Mouse (Mus musculus): ENCODE results near the gene Pm20d1.
"Not testable (repeated sequence)": the region's sequence is repeated elsewhere in the genome, so short reads cannot be mapped to it uniquely, and the experiment has no call there.

Gene Pm20d1

GRCm38 (mm10) chr1:131795171-131795570 lies 2.0 kb upstream of the Pm20d1 start:
- DNase-seq: no peak

DNA sequence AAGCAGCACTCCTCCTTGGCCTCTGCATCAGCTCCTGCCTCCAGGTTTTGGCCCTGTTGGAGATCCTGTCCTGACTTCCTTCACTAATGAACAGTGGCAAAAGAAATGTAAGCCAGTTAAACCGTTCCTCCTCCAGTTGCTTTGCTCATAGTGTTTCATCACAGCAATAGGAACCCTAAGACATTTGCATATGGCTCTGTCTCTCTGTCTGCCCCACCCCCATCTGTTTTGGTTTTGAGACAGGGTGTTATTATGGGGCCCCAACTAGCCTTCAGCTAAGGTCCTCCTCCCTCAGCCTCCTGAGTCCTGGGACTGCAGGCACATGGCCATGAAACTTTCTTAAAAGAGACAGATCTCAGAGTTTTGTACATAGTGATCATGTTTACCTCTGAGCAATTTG lies 2.8 kb downstream of the Pm20d1 start:
- DNase-seq: no peak

DNA sequence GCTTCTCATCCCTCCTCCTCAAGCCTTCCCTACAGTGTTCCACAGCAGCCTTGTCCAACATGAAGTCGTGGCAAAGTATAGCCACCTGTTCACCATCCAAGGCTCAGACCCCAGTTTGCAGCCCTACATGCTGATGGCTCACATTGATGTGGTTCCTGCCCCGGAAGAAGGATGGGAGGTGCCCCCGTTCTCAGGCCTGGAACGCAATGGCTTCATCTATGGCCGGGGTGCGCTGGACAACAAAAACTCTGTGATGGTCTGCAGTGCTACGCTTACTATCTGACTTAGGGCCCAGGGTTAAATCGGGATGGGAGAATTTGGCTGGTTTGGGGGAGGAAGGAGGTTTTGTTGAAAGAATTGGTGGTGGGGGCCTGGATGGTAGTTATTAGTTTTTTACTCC lies 3.9 kb downstream of the Pm20d1 start:
- no peak for DNase-seq

DNA sequence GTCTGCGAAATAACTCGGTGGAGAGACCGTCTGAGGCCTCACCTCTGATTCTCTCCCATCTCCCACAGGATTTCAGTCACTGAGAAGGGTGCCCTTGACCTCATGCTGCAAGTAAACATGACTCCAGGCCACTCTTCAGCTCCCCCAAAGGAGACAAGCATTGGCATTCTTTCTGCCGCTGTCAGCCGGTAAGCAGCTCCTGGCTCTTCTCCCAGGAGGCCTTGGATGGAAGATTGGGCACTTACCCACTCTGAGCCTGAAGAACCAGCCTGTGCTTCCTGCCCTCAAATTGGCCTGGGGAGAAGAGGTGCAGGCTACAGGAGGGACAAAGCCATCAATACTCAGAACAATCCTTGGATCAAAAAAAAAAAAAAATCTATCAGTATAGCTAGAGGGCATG lies 5.5 kb downstream of the Pm20d1 start:
- DNase-seq: no peak

GRCm38 (mm10) chr1:131804166-131804565 lies 7.0 kb downstream of the Pm20d1 start:
- DNase-seq: no peak

GRCm38 (mm10) chr1:131808986-131809385 lies 11.8 kb downstream of the Pm20d1 start:
- DNase-seq: no peak

GRCm38 (mm10) chr1:131809651-131810050 lies 12.5 kb downstream of the Pm20d1 start:
- DNase-seq: no peak

- DNase-seq: no peak
Measured at GRCm38 (mm10) chr1:131811393-131811792, 14.2 kb downstream of the Pm20d1 start.

DNA sequence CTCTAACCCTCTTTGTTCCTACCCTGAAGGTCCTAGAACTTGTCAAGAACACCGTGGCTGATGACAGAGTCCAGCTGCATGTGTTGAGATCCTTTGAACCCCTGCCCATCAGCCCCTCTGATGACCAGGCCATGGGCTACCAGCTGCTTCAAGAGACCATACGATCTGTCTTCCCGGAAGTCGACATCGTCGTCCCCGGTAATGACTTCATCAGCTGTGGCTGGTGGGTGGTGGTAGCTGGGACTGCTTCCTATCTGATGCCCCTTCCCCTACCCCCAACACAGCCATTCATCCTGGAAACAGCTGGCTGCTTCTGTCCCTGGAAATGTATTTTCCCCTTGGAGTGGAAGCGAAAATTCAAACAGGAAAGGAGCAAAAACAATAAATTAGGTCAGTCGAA lies 14.8 kb downstream of the Pm20d1 start:
- DNase-seq: no peak

GRCm38 (mm10) chr1:131812631-131813295 lies 15.6 kb downstream of the Pm20d1 start:
- DNase-seq: no peak

GRCm38 (mm10) chr1:131813731-131814130 lies 16.6 kb downstream of the Pm20d1 start:
- DNase-seq: no peak

DNA sequence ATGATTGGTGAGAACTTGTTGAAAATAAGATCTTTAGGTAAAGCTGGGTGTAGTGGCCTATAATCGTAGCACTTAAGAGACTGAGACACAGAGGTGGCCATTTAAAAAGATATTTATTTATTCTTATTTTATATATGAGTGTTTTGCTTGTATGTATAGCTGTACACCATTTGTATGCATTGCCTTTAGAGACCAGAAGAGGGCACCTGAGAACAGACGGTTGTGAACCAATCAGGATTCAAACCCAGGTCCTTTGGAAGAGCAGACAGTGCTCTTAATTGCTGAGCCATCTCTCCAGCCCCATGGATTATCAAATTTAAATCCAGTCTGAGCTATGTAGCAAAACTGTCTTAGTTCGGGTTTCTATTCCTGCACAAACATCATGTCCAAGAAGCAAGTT lies 17.0 kb downstream of the Pm20d1 start:
- no peak for DNase-seq

GRCm38 (mm10) chr1:131816886-131817285 lies 19.7 kb downstream of the Pm20d1 start:
- DNase-seq: no peak

GRCm38 (mm10) chr1:131820353-131820752 lies 23.2 kb downstream of the Pm20d1 start:
- not testable (repeated sequence) for DNase-seq

- no peak for DNase-seq
Measured at GRCm38 (mm10) chr1:131820887-131821328, 23.7 kb downstream of the Pm20d1 start.

GRCm38 (mm10) chr1:131822292-131822691 lies 25.1 kb downstream of the Pm20d1 start:
- DNase-seq: no peak

GRCm38 (mm10) chr1:131822856-131823492 lies 25.8 kb downstream of the Pm20d1 start:
- DNase-seq: no peak

DNA sequence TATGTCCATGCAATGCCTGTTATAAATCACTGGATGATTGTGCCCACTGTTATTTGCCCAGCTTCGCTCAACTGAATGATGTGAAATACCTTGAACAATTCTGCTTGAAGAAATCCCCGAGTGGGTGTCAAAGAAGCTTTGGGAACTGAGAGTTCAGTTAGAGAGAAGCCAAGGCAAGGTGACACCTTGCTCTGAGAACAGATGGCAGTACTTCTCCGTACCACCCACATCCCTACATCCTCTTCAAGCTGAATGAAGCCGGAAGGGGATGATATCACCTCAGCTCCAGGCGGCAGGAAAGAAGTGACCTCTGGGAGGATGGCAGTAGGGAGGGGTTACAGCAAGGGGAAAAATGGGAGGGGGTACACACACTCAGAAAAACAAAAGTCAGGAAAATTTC lies 26.4 kb downstream of the Pm20d1 start:
- DNase-seq: no peak

DNA sequence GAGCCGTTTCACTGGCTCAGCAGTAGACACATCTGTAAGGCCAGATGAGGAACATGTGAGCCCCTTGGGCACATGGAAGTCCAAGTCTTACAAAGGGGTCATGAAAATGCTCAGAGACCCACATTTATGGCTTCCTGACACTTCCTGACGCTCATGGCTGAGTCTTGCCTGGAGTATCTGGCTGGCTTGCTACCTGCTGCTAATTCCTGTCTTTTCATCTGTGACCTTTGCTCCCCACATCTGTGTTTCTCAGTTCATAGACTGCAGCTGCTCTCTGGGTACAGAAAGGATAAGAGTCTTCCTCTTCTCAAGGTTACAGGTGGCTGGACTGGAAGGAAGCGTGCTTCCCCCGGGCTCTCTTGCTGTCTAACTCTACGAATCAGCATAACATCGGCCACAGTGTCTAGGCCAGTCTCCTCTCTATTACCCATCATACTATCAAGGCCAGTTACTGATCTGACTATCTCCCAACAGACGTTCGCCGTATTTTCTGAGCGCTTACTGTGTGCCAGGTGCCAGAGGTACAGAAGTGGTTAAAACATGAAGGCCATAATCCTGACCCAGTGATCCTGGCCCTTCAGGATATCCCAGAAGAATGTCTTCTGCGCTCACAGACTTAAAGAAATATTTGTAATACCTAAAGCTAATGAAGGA lies 27.5 kb downstream of the Pm20d1 start:
- DNase-seq: no peak

- no peak for DNase-seq
Measured at GRCm38 (mm10) chr1:131827207-131827786, 30.1 kb downstream of the Pm20d1 start, which contains the start of gene Slc41a1. Gene Slc41a1 (plus strand): TSS chr1:131827493.

DNA sequence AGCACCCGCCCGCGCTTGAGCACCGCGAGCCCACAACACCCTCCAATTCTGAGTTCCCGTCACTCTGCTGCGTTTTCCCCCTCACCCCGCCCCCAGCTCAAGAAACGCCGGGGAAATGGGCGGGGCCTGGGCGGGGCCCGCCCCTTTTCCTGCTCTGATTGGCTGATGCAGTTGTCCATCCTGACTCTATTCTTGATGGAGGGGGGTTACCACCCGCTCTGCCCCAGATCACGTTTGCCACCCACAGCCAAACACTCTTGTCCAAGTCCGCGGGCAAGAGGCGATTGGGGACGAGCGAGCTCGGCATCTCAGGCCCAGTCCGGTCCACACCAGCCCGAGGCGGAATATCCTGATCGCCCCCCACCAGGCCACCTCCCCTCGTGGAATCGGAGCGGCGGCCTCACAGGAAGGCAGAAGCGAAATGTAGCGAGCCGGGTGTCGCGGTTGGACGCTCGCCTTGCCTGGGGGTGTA lies 30.6 kb downstream of the Pm20d1 start:
- DNase-seq: peak; percentile 98

DNA sequence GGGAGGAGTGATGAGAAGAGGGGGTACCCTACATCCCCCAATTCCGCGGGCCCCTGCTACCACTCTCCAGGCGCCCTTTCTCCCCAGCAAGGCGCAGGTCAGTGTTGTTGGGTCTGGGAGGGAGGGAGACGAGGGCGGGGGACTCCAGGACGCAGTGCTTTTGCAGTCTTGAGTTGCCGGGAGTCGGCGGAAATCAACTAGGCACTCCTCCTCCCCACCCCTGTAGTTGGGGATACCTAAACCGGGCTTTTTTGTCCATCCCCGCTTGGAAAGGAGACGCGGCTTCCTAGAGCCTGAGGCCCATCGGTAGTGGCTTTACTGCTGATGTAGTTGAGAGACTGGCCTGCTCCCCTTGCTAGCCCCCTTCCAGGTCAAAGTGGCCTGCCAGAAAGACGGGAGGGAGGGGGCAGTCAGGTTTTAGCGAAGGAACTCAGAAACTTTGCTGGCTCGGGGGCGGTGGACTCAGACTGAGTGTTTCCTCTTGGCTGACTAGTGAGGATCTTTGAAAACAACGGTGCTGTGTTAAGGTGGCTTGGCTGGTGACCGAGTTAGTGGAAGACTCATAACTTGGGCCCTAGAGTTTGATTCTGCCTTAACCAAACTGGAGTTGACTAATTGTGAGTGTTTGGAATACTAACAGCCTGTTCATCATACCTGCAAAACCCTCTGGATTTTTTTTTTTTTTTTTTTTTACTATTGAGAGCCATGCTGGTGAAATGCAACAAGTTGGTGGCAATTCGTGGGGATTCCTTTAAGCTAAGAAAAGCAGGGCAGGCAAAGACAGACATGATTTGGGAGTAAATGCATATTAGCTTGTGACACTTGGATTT lies 31.3 kb downstream of the Pm20d1 start:
- no peak for DNase-seq

GRCm38 (mm10) chr1:131829279-131829678 lies 32.1 kb downstream of the Pm20d1 start:
- no peak for DNase-seq

All from right cerebral cortex, postnatal 4 days (tissue).